Mouse (Mus musculus): ENCODE measurements around the gene Gm49342.

Gm49342 gene

GRCm38 (mm10) chr14:50987668-50988067 is 43.4 kb downstream of the Gm49342 start:
- DNase-seq, result no peak

DNA sequence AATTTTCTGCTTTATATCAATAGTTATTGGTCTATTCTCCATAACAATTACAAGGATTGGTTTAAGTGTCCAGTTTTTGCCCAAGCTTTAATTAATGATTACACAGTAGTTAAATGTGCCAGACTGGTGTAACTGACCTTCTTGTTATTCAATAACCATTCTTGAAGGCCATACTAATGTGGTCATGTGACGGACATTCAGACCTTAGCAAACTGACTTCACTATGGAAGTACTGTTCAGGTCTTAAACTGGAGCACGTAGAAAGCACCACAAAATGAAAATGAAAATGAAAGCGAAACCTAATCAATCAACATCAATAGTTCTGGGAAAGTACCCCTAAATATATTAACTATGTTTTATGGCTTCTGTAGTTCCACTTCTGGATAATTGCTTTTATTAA is 46.7 kb downstream of the Gm49342 start:
- no peak for DNase-seq

DNA sequence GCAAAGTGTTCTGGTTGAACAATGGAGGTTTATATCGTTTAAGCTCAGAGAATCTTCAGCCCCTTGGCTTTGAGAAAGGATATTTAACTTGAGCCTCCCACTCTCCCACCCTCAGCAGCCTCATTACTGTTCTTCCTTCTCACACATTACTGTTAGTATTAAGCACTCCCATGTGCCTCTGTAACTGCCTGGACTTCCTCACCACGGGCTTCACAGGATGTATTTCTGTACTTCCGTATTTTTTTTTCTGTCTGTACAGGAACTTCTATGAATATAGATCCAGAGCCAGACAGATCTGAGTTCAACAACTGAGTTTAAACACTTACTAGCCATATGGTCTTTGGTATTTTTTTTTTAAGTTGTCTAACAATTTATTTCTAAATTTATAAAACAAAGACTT is 52.8 kb downstream of the Gm49342 start:
- DNase-seq, result no peak

GRCm38 (mm10) chr14:50997999-50998666 is 53.8 kb downstream of the Gm49342 start:
- no peak for DNase-seq

GRCm38 (mm10) chr14:51007152-51007801 is 63.0 kb downstream of the Gm49342 start, which contains the start of gene Rnase10:
Gene Rnase10, plus strand, starts transcription at chr14:51007751.
- DNase-seq, result no peak

DNA sequence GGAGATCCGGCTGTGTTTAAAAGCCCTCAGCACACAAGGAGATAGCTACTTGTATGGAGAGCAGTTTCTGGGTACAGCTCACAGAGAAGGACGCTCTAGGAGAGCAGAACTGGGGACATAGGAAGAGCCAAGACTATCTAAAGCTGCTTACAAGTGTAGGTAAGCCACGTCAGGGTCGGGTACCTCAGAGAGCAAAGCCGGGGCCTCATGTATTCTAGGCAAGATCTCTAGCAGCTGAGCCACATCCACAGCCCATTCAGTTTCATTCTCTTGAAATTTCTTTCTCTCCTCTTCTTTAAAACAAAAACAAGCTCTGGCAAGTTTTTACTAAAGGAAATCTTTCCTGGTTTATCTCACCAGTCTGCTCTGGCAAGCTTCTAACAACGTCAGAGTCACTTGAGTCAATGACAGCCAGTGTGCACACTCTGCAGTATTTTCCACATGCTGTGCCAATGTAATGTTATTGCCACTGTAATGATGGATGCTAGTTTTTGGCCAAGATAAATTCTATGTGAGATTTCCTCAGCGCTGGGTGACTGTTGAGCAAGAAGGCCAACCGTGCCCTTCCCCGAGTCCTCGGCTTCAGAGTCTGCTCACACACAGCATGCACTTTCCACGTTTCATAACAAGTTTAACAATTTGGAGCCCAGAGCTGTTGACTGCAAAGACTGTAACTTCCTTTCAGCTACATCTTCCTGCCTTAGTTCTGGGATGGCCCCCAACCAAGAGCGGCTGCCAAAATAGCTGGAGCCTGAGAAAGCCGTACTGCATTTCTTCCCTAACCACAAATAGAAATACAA is 63.8 kb downstream of the Gm49342 start:
- DNase-seq, result peak; percentile 4

- DNase-seq, result no peak
These were observed 64.5 kb downstream of the Gm49342 start for GRCm38 (mm10) chr14:51008781-51009180.

DNA sequence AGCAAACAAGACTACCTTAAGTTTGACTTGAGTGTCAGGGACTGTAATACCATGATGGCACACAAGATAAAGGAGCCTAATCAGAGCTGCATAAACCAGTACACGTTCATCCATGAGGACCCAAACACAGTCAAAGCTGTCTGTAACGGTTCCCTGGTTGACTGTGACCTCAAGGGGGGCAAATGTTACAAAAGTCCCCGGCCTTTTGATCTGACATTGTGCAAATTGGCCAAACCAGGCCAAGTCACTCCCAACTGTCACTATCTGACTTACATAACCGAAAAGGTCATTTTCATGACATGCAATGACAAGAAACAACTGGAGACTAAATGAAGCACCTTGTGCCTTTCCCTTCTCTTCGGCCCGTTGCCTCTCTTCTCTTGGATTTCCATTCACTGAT is 65.3 kb downstream of the Gm49342 start:
- no peak for DNase-seq
